Mouse (Mus musculus) right cerebral cortex, postnatal 25 days (tissue): ENCODE measurements around the gene Jund.

Source experiments
- DNase-seq: peaks from one replicate; pipeline ENCODE4 v3.0.0; 2022

The Jund gene

DNA sequence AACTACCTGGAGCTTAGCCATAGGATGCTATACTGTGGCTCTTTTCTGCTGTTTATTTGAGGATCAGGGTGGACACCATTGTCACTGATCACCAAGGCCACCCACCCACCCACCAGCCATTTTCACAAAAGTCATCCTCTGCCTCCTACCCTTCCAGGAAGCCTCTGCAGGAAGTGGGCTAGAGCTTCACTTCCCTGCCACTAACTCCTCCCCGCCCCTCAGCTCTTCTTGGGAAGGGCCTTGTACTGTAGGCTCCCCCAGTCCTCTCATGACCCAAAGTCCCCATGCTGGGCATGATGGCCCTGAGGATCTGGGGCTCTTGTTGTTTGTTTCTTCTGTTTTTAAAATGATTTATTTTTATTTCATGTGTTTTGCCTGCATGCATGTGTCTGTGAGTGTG is 23.4 kb upstream of the Jund start:
- no peak for DNase-seq

DNA sequence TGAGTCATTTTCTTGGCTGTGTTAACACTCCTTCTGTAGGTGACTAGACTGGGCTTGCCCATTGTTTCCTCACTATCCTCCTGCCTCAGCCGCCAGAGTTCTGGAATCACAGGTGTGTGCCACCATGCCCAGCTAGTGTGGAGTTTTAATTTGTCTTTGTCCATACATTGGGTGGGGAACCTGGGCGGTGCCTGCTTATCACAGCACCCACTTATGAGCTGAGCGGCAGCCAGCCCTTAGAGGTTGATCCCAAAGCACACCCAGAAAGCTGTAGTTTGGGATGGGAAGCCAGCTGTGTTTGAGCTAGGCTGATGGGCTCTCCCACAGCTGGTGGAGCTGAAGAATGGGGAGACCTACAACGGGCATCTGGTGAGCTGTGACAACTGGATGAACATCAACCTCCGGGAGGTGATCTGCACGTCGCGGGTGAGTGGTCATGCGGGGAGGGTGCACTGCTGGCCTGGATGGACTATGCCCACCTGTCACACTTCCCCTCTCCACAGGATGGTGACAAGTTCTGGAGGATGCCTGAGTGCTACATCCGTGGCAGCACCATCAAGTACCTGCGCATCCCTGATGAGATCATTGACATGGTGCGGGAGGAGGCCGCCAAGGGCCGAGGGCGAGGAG is 21.2 kb upstream of the Jund start:
- no peak for DNase-seq

GRCm38 (mm10) chr8:70678679-70679078 is 20.1 kb upstream of the Jund start:
- no peak for DNase-seq

GRCm38 (mm10) chr8:70679404-70679803 is 19.3 kb upstream of the Jund start:
- no peak for DNase-seq

DNA sequence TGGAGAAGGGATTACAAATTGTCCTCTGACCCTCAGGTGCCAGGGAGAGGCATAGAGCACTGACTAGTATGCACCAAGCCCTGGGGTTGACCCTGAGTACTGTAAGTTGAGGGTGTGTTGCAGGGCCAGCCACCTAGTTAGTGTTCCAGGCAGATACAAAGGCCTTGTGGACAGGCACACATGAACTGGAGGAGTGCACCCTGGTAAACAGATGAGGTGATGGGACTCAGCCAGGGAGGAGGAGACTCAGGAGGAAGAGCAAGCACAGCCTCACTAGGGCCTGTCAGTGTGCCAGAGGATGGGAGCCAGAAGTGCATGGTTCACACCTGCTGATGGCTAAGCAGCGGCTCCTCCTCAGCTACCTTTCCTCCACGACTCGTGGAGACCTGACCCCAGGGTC is 18.7 kb upstream of the Jund start:
- no peak for DNase-seq

GRCm38 (mm10) chr8:70681410-70681809 is 17.3 kb upstream of the Jund start:
- DNase-seq, result no peak

DNA sequence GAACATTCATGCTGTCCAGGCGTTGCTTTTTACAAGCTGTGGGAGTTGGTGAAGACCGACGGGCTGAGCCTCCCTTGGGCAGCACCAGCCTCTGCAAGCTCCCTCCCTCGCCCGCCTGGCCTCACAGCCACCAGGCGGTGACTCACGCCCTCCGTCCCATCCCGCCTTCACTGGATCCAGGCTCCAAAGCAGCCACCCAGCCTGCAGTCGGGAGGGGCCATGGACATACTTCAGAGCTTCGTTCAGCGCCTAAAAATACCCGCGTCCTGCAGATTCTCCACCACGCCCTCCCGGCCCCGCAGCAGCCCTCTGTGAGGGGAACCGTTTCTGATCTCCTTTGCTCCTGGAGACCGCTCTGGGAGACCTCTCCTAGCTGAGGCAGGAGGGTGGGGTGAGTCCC is 16.6 kb upstream of the Jund start:
- peak; percentile 77 for DNase-seq

- DNase-seq, result no peak
These were observed 16.1 kb upstream of the Jund start for GRCm38 (mm10) chr8:70682692-70683091.

DNA sequence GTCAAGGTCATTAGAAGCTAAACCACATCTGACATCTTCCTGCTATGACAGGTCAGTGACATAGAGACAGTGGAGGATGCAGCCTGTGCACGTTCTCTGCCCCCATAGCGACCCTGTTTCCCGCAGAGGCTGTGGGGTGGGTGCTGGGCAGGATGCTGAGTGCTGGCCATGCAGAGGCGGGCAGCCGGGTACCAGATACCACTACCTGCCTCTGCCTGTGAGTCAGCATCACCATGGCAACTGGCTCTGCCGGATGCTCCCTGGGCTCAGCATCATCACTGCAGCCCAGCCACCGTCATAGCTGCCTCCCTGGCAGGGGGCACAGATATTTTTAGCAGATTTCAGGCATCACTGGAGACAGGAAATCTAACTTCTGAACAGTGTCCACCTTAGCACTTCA is 14.5 kb upstream of the Jund start:
- DNase-seq, result peak; percentile 87

DNA sequence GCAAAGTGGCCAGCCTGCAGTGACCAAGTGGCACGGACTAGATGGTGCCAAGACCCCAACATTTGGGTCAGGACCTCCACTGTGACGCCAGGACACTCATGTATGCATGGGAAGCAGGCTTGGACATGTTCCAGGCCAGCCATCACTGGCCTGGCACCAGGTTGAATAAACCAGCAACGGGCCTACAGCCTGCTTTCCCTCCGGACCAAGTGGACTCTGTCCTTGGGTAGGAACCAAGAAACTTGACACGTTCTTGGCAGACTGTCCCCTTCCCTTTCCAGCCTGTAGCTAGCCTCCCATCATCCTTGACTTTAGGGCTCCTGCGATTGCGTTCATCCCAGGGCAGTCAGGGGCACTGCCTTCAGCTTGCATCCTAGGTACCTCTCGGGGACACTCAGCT is 11.2 kb upstream of the Jund start:
- DNase-seq, result no peak

DNA sequence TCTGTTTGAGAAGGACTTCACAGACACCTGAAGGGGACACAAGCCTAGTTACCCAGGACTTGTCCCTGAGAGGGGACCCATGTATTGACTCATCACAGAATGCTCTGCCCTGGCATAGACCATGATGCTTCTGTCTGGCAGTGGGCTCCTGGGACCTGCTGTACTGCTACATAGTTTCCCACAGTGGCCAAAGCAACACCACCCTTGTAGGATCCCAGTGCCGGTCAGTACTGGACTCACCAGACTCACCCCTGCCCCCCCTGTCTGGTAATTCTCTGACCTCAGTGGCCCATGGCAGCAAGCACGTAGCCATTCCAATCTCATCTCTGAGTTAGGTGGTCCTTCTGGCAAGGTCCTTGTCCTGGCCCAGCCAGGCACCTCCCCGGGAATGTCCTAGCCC is 10.6 kb upstream of the Jund start:
- no peak for DNase-seq

DNA sequence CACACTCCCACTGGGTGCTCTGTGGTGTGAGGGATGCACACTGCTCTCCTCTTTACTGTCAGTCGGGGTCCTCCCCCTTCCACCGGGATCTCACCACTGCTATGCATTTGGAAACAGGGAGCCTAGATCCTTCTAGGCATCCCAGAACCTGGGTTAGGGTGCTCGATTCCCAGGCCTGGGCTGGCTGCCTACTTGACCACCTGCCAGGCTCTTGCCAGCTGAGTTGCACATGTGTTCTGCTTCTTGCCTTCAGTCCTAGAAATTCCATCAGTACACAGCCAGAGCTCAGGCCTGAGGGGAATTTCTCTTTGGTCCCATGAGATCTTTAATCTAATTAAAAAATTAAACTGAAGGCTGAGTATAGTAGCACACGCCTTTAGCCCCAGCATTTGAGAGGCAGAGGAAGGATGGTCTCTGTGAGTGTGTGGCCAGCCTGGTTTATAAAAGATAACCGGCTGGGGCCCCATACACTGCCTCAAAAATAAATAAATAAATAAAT is 8.8 kb upstream of the Jund start:
- no peak for DNase-seq

- DNase-seq, result no peak
These were observed 7.5 kb upstream of the Jund start for GRCm38 (mm10) chr8:70691230-70691629.

DNA sequence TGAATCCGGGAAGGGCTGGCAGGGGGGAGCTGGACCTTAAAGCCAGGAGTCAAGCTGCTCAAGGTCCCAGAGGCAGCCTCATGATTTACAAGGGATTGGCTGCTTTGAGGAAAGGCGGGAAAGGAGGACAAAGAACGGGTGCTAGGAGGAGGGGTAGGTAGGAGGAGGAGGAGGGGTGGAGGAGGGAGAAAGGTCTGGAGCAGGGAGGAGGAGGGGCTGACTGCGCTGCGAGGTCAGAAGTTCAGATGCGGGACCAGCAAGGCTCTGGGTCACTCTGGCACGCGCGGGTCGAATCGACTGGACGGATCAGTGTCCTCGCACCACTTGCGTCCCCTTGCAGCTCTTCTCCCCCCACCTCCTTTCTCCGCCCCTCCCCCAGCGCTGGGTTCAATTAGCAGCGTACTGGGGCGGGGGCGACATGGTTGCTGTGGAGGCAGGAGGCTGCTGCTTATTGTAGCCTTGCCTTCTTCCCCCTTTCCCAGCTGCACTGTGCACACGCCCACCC is 7.0 kb upstream of the Jund start:
- DNase-seq, result no peak

GRCm38 (mm10) chr8:70693636-70694035 is 5.1 kb upstream of the Jund start:
- no peak for DNase-seq

- DNase-seq, result no peak
These were observed 3.3 kb upstream of the Jund start for GRCm38 (mm10) chr8:70695318-70696018.

- no peak for DNase-seq
These were observed 2.5 kb upstream of the Jund start for GRCm38 (mm10) chr8:70696019-70696885.

DNA sequence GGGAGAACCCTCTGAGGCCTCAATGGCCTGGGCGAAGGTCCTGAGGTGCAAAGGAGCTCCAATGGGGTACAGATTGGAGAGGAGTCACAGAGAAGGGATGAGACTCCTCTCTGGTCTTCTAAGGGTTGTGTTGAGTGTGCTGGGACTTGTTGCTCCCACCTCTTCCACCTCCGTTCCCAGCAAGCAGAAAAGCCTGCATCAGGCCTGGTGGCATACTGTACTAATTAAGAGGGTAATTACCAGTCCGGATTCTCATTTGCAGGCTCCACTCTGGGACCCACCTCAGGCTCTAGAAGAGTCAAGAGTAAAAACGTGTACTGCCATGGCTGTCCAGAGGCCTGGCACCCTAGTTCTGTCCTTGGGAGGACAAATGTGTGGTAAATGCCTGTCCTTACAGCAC is 1.8 kb upstream of the Jund start:
- DNase-seq, result no peak

DNA sequence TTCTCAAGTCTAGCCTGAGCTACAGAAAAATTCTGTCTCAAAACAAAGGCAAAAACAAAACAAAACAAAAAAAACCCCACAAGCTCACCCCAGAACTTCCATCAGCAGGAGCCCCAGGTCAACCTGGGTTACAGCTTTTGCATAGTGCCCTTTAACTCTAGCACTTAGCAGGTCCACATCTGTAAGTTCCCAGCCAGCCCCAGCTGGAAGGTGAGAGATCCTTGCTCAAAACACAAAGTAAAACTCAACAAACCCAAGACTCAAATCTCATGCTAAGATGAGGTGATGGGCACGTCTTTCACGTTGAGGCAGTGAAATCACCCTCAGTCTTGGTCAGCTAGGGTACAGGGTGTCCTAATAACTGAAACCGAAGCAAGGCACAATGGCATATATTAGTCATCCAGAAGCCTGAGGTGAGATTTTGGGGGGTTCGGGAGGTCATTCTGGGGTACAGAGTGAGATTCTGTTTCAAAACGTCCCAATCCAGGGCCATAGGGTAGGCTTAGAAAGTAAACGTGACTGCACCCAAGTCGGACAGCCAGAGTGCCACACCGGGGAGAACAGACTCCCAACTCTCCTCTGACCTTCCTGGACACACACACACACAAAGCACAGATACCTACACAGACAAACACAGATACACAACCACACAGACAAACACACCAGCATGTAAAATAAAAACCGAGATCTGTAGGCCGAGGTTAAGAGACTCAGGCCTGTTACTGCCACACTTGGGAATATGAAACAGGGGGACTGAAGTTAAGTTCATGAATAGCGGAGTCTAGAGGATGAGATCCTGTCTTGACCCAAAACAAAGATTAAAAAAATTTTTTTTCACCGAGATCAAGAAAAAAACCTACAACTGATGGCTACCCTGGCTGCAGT is 1.1 kb upstream of the Jund start:
- DNase-seq, result no peak

GRCm38 (mm10) chr8:70699116-70699833 is 526 bp downstream of the Jund start:
- DNase-seq, result peak; percentile 59

DNA sequence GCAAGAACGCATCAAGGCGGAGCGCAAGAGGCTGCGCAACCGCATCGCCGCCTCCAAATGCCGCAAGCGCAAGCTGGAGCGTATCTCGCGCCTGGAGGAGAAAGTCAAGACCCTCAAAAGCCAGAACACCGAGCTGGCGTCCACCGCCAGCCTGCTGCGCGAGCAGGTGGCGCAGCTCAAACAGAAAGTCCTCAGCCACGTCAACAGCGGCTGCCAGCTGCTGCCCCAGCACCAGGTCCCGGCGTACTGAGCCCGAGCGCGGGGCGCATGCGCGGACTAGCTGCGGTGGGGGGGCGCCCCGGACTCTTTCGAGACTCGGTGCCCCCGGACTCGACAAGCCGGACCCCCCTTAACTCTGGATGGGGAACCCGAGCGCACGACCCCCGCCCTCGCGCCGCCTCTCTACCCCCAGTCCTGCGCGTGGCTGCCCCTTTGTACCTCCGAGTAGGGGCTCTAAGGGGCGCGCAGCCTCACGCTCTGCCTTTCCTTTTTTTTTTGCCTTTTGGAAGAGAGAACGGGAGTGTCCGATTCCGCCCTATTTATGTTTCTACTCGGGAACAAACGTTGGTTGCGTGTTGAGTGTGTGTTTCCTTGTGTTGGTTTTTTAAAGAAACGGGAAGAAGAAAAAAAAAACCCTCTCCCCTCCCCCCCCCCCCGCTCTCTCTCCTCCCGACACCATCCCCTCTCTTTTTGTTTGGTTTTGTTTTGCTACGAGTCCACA is 1.2 kb downstream of the Jund start:
- peak; percentile 81 for DNase-seq
